ENCODE assay signal across 13 mouse cellular contexts in the genomic region with DNA sequence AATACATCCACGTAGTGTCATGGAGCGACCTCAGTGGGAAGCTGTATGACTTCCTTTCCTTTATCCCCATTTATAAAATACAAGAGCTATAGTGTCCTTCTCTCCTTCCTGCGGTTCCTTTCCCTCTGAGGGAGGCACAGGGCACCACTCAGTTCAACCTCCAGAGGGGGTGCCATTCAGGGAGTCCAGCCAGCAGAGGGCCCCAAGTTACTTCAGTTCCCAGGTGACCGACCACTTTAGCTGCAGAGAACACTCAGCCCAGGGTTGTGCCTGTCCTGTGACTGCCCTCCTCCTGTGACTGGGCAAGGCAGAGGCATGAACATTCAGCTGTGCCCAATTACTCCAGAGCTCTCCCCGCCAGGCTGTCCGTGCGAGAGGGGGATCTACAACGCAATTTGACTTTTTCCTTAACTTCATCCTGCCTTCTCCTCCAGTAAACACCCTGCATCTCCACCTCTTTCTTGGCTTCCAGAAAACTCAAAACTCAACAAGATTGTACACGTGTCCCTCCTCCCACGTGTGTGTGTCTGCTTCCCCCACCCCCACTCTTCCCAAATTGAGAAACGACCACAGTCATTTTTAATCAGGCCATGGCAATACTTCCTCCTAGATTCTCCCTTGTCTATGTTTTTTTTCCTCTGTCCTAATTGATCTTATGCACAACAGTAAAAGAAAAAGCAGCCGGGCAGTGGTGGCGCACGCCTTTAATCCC. TPM values are rescaled to one million over a fixed set of nuclear protein-coding genes. Genes with fewer than 3 reads are reported as not detected.
DNase-seq lines count a peak whose midpoint lies in the region; ATAC-seq and TF ChIP-seq lines count a peak whose summit lies in the region.
"Had no signal": no experiment of that assay in that cellular context is flagged by ENCODE, and none has a peak within 500 bp of the region (broad histone marks: within the 10 kb centered on the region; RNA-seq: fewer than 3 reads in every experiment).

No protein-coding gene starts in this region.

- H3K27me3 ChIP-seq in kidney, embryonic 16.5 days (ENCODE audit: insufficient read depth, low read length) = no peaks in the 10 kb centered on the region
- H3K27me3 ChIP-seq: hindbrain, embryonic 12.5 days had no signal

- ATAC-seq in kidney, embryonic 16.5 days (ENCODE audit: low FRiP score, low TSS enrichment) = 0 out of 2 replicates have a peak, but pooled peaks have one; percentile 23

- WGBS in kidney, embryonic 16.5 days = 55% methylated on average over 14 of the region's 14 CpGs

- peak; percentile 19 for DNase-seq in adrenal gland, adult 2 months
- DNase-seq in adrenal gland, adult 8-10 months = no peak
- DNase-seq in kidney, adult 11 months = no peak
- peak; percentile 22 for DNase-seq in 3T3-L1 (ENCODE audit: low read depth, low spot score)
- DNase-seq in brain, embryonic 14.5 days (ENCODE audit: low read depth) = no peak
- DNase-seq in urinary bladder, postnatal 10 days (ENCODE audit: low spot score) = no peak
- DNase-seq in right cerebral cortex, postnatal 25 days = no peak

- TF ChIP-seq POLR2A in brain, embryonic 14.5 days (IDR thresholded peaks at IDR 0.05; ENCODE audit: borderline replicate concordance, extremely low read depth, insufficient read depth, insufficient read length, poor library complexity, severe bottlenecking) = no peak

- H3K36me3 ChIP-seq in kidney, embryonic 16.5 days (ENCODE audit: insufficient read depth, low read length) = no peaks in the 10 kb centered on the region
- H3K36me3 ChIP-seq: hindbrain, embryonic 12.5 days; liver, embryonic 15.5 days had no signal

- peak; percentile 36; the same call in 1 of the 2 replicates for TF ChIP-seq CTCF in brain, embryonic 14.5 days (IDR thresholded peaks at IDR 0.05; ENCODE audit: borderline replicate concordance, extremely low read depth, insufficient read depth, insufficient read length)

- no peak overlapping the region for H3K4me3 ChIP-seq in kidney, embryonic 16.5 days (ENCODE audit: low read length)
- H3K4me3 ChIP-seq: hindbrain, embryonic 12.5 days; liver, embryonic 15.5 days had no signal

- H3K9ac ChIP-seq in kidney, embryonic 16.5 days (replicated peaks; ENCODE audit: low read length) = no peak overlapping the region
- H3K9ac ChIP-seq: hindbrain, embryonic 12.5 days; liver, embryonic 15.5 days had no signal

- H3K4me2 ChIP-seq in kidney, embryonic 16.5 days (replicated peaks; ENCODE audit: low read depth, low read length) = no peak overlapping the region
- H3K4me2 ChIP-seq: hindbrain, embryonic 12.5 days; liver, embryonic 15.5 days had no signal

- H3K27ac ChIP-seq in kidney, embryonic 16.5 days (ENCODE audit: low read length) = no peak overlapping the region
- H3K27ac ChIP-seq: hindbrain, embryonic 12.5 days; liver, embryonic 15.5 days had no signal

- H3K9me3 ChIP-seq in kidney, embryonic 16.5 days (ENCODE audit: low read length) = no peaks in the 10 kb centered on the region
- H3K9me3 ChIP-seq: hindbrain, embryonic 12.5 days; liver, embryonic 15.5 days had no signal

- no peaks in the 10 kb centered on the region for H3K4me1 ChIP-seq in kidney, embryonic 16.5 days (ENCODE audit: insufficient read depth, low read length)
- H3K4me1 ChIP-seq: hindbrain, embryonic 12.5 days; liver, embryonic 15.5 days had no signal

RNA-seq across cellular contexts. Expression of gene Procr, which starts 6.1 kb away (rescaled TPM):
- 10 to 100 TPM; 64.5 to 66.2 TPM for total RNA-seq in adrenal gland, adult 2 months (2021)
- 14.8 and 19.2 TPM in 2 replicates for polyA plus RNA-seq in adrenal gland, adult 2 months (2012; rRNA removed)
- 10 to 100 TPM; 26.6 to 47.2 (median 39.0) TPM for total RNA-seq in adrenal gland, adult 8-10 months (2022)
- polyA plus RNA-seq in kidney, embryonic 16.5 days (2015; fragmentation: Nextera tagmentation; extraction: Ambion mirVana) = 13.0 and 13.1 TPM in 2 replicates
- 2.4 and 3.1 TPM in 2 replicates for polyA plus RNA-seq in brain, embryonic 14.5 days (2012; rRNA removed)

RNA-seq across cellular contexts. Expression of gene Mmp24, which starts 18.1 kb away (rescaled TPM):
- total RNA-seq in adrenal gland, adult 2 months (2021) = 1 to 10 TPM; 1.2 to 1.9 TPM
- polyA plus RNA-seq in adrenal gland, adult 2 months (2012; rRNA removed) = 1.4 and 2.0 TPM in 2 replicates
- 1 to 10 TPM; 1.2 to 4.5 (median 2.6) TPM for total RNA-seq in adrenal gland, adult 8-10 months (2022)
- 0.07 and 0.09 TPM in 2 replicates for polyA plus RNA-seq in kidney, embryonic 16.5 days (2015; fragmentation: Nextera tagmentation; extraction: Ambion mirVana)
- polyA plus RNA-seq in brain, embryonic 14.5 days (2012; rRNA removed) = 65.2 and 81.3 TPM in 2 replicates
- polyA plus RNA-seq: liver, embryonic 15.5 days had no signal

RNA-seq across cellular contexts. Expression of gene Gm17581, which starts 21.3 kb away (rescaled TPM):
- not detected for total RNA-seq in adrenal gland, adult 2 months (2021)
- polyA plus RNA-seq in adrenal gland, adult 2 months (2012; rRNA removed) = not detected in 2 replicates
- not detected for total RNA-seq in adrenal gland, adult 8-10 months (2022)
- not detected in 2 replicates for polyA plus RNA-seq in kidney, embryonic 16.5 days (2015; fragmentation: Nextera tagmentation; extraction: Ambion mirVana)
- polyA plus RNA-seq in brain, embryonic 14.5 days (2012; rRNA removed) = not detected in 2 replicates
- total RNA-seq: layer of hippocampus, adult 8-10 months had no signal
- polyA plus RNA-seq: embryonic facial prominence, embryonic 11.5 days; frontal cortex, adult 2 months; hindbrain, embryonic 12.5 days; liver, embryonic 15.5 days had no signal

RNA-seq across cellular contexts. Expression of gene Edem2, which starts 27.7 kb away (rescaled TPM):
- 10 to 100 TPM; 43.3 to 45.9 TPM for total RNA-seq in adrenal gland, adult 2 months (2021)
- polyA plus RNA-seq in adrenal gland, adult 2 months (2012; rRNA removed) = 75.3 and 82.1 TPM in 2 replicates
- 10 to 100 TPM; 41.1 to 65.1 (median 54.5) TPM for total RNA-seq in adrenal gland, adult 8-10 months (2022)
- polyA plus RNA-seq in kidney, embryonic 16.5 days (2015; fragmentation: Nextera tagmentation; extraction: Ambion mirVana) = 43.2 and 44.8 TPM in 2 replicates
- 58.4 and 84.7 TPM in 2 replicates for polyA plus RNA-seq in brain, embryonic 14.5 days (2012; rRNA removed)

Comparison
In these comparisons a context has a peak if more than half of its experiments do, and no peak if none do; other contexts are left out.
1. DNase-seq: peak in adrenal gland, adult 2 months (single experiment) and 3T3-L1 (single experiment); none in adrenal gland, adult 8-10 months (single experiment), kidney, adult 11 months (single experiment), brain, embryonic 14.5 days (single experiment), urinary bladder, postnatal 10 days (single experiment) and right cerebral cortex, postnatal 25 days (single experiment).
2. RNA of gene Mmp24, which starts 18.1 kb away (polyA plus RNA-seq): 65.2 to 81.3 TPM in brain, embryonic 14.5 days; 1.4 to 2.0 TPM in adrenal gland, adult 2 months and 0.07 to 0.09 TPM in kidney, embryonic 16.5 days; every median in the first group is over 10 times any median in the second.